Mouse (Mus musculus): ENCODE measurements at regions not wholly inside any gene's neighbourhood (a gene's known extent, or its start where the extent isn't known, plus 50 kb on each side); places are given as distances from the start of the nearest gene placed in this dataset.
A peak's percentile ranks its signal among the peaks of the same experiment; 100 is the strongest.
"Not testable (repeated sequence)": the region's sequence is repeated elsewhere in the genome, so short reads cannot be mapped to it uniquely, and the experiment has no call there.

GRCm38 (mm10) chr6:89153027-89153662 is 209.3 kb downstream of the Plxna1 start:
- DNase-seq (ENCODE audit: low spot score in 2 of 2), result no peak

- no peak for DNase-seq (ENCODE audit: low spot score in 2 of 2)
Observed at GRCm38 (mm10) chr6:89157501-89157900, 204.9 kb downstream of the Plxna1 start.

GRCm38 (mm10) chr6:89160051-89160450 is 202.4 kb downstream of the Plxna1 start:
- DNase-seq (ENCODE audit: low spot score in 2 of 2), result no peak

DNA sequence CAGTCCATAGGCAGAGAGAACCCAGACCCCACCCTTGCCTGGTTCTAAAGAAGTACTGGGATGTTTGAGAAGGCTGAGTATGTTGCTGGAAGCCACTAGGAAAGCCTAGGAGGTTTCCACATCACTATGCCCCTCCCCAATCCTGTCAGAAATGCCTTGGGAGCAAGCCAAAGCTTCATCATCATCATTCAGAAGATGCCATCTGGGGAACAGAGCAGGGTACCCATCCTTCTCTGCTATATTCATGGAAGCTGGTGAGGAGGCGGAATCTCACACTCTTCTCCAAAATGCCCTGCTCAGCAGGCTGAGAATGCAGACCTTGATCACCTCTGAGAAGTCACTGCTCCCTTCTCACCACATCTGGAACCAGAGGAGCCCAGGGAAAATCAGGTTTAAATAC is 200.7 kb downstream of the Plxna1 start:
- DNase-seq (ENCODE audit: low spot score in 2 of 2), result peak in 1 of 2 experiments; percentile 17

- no peak for DNase-seq (ENCODE audit: low spot score in 2 of 2)
Observed at GRCm38 (mm10) chr6:89169520-89169919, 192.9 kb downstream of the Plxna1 start.

DNA sequence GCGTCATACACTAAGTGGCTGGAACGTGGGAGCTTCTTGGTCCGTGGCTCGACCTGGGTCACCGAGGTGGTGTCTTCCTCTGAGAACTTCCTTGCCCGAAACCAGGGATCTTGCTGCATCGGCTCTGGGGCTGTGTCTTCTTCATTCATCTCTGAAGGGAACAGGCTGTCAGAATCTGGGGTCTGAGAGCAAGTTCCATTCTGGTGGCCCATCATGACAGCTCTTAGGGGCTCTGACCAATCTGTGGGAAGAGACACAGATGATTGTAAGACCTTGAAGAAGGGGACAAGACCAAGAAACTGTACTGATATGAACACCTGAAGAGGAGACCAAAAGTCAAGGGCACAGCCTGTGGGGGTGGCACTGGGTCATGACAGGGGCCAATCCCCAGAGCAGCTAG is 177.5 kb downstream of the Plxna1 start:
- DNase-seq (ENCODE audit: low spot score in 2 of 2), result not testable (repeated sequence)

- DNase-seq (ENCODE audit: low spot score in 2 of 2), result not testable (repeated sequence)
Observed at GRCm38 (mm10) chr6:89200514-89201284, 161.7 kb downstream of the Plxna1 start.

- DNase-seq (ENCODE audit: low spot score in 2 of 2), result no peak
Observed at GRCm38 (mm10) chr6:89215021-89215420, 147.4 kb downstream of the Plxna1 start.

DNA sequence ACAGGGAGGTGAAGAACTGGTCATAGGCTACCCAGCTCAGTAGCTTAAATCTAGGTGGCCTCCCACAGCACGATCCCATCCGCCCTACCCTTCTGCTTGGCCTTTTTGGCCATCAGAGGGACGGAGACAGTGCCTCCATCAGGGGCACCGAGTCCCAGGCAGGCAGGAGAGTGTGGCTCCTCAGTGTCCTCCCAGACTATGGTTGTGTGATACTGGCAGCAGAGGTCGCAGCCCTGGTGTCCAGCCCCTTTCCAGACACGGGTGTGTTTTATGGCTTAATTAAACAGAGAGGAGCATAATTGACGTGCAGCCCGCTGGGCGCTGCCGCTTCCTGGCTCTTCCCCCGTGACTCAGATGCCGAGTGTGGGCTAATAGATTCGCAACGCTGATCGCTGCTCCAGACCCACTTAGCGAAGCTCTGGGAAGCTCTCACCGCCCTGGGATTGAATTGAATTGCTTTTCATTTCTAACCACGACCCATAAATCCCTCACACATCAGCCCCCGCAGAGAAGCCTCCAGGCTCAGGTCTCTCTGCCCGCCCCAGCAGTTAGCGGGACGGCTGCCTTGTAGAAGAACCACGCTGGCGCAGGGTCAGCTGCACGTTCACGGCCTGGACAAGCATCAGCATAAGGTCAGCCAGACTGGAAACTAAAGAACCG is 126.9 kb downstream of the Plxna1 start:
- no peak for DNase-seq (ENCODE audit: low spot score in 2 of 2)

DNA sequence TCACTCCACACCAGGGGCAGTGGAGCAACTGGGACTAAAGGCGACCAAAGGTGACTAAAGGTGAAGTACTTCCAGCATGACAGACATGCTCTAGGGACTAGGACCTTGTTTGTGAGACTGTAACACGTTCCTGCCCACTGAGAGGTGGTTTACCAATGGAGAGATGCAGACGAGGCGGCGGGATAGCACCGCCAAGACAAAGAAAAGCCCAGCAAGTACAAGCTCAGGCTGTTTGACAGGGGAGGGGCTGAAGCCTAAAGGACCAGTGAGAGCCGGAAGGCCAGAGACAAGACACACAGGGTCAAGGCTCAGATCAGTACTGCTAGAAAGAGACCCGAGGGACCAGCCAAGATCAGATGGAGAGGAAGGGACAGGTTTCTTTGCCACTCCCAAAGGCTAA is 126.2 kb downstream of the Plxna1 start:
- DNase-seq (ENCODE audit: low spot score in 2 of 2), result no peak

DNA sequence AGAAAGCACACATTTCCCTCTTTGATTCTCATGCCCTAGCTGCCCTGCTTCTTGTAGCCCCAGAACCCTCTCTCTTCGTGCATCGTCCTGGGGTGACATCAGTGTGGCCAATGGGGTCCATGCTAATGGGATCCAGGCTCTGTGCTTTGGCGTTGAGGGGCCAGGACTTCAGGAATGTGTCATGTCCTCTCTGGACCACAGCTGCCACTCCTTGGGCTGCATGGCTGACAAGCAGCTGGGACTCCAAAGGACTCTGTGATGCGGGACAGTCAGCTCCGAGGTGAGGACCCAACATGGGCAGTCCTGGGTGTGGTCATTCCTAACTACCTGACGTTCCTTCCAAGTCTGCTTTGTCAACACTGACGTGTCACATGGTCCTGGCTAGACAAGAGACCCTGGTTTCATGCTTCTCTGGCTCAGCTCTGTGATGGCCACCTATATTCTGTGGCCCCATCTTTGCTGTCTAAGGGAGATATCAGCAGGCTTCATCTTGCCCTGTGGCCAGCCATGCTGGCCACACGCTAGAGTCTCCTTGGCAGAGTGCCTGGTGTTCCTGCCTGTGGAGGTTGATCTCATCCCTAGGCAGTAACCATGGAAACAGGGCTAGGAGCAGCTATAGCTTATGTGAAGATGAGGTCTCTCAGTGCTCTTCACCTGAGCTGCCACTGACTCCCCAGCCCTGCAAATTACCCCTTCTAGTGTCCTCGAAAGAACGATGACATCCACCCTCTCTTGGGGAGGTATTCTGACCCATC is 125.4 kb downstream of the Plxna1 start:
- peak in 1 of 2 experiments; percentile 8 for DNase-seq (ENCODE audit: low spot score in 2 of 2)

DNA sequence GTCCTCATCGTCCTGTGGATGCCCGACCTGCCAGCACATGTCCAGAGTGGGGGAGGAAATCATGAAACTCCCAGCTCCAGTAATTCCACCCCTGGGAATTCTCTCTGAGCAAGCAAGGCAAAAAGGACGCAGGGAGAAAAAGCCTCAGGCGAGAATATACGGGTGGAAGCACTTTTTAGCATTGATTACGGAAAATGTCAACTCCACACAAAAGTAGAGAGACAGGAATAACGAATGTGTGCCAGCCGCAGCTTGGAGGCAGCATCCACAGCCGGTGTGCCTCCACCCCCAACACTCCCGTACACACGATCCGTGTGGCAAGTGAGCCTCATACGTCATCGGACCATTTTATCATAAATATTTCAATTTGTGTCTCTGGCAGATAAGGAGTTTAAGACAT is 123.5 kb downstream of the Plxna1 start:
- DNase-seq (ENCODE audit: low spot score in 2 of 2), result no peak

DNA sequence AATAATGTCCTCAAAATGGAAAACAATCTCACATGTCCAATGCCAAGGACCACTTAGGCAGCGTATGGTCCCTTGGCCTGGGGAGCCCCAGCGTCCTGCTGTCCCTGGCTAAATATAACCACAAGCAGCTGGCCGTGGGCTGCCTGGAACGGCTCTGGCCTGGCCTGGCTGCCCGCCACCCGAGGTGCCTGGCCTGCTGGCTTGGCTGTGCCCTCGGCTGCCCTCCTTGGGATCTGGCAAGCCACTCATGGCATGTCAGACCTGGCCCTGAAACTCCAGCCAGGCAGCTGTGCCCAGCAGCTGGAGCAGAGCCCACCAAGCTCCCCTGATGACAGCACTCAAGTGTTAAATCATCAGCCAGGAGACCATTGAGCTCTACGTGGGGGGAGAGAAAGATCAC is 122.9 kb downstream of the Plxna1 start:
- DNase-seq (ENCODE audit: low spot score in 2 of 2), result peak in 1 of 2 experiments; percentile 21

DNA sequence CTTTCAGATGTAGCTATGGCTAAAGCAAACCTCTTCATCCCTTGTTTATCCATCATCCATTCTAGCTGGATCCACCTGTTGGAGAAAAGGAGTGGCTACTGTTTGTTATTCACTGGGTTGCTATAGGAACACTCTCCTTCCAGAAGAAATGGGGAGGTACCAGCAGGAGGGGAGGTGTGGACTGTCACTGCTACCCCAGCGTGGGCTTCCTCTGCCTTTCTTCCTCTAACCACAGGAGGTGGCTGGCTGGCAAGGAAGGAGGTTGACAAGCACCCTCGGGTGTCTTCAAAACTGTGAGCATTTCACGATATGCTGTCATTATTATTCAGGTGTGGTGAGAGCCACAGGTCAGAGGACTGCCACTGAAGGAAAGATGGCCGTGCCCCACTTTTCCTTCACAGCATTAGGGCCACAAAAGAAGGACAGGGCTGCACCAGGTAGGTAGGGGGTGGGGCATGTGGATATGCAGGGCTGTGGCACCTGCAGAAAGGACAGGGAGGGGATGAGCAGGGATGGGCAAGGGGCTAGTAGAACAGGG is 122.2 kb downstream of the Plxna1 start:
- peak in 1 of 2 experiments; percentile 4 for DNase-seq (ENCODE audit: low spot score in 2 of 2)

DNA sequence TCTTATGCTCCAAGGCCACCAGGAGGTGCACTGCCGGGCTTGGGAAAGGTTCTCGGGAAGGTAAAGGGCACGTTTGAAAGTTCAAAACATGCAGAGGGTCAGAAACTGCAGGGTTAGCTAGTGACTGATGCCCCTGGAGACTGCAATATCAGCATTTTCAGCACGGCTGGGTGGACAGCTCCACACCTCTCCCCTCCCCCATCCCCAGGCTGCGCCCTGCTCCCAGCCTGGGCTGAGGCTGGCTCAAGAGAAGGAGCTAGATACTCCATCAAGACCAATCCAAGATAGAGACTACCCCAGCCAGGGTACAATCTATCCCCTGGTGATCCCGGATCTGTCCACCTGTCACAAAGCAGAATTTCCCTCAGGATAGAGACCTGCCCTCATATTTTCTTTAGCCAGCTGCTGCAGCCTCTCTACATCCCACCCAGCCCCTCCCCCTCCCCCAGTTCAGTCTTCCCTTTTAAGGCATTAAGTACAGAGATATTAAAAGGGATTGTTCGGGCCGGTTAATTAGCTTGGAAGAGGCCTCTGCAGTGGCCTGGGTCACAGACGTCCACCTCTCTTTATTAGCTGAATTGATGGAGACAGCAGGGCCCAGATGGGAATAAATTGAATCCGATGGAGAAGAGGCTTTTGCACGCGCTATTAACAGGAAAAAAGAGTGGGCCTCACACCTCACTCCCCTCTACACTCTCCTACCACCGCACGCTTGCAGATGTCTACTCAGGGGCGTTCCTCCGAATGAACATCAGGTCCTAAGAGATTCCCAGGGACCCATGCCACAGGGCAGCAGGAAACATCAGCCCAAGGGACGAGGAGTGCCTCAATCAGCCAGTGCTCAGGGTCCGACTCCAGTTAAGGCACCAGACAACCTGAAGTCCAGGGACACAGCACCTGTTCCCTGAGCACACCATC is 119.8 kb downstream of the Plxna1 start:
- peak in 1 of 2 experiments; percentile 3 for DNase-seq (ENCODE audit: low spot score in 2 of 2)

DNA sequence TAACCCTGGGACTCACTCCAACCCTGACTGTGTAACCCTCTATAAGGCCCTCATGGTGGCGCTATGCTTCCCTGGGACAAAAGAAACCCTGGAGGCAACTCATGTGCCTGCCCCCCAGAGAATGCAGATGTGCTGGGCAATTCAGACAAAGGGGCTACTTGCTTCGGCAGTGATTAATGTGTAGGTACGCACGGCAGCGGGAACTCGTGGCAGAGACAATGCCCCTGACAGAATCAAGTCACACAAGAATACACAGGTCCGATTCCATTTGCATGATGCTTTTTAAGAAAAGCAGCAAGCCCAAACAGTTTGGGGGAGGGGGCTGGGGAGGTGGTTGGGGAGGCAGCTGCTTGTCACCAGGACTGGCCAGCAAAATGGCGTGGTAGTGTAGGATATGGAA is 116.9 kb downstream of the Plxna1 start:
- peak in 1 of 2 experiments; percentile 1 for DNase-seq (ENCODE audit: low spot score in 2 of 2)

GRCm38 (mm10) chr6:89246261-89246660 is 116.2 kb downstream of the Plxna1 start:
- no peak for DNase-seq (ENCODE audit: low spot score in 2 of 2)

DNA sequence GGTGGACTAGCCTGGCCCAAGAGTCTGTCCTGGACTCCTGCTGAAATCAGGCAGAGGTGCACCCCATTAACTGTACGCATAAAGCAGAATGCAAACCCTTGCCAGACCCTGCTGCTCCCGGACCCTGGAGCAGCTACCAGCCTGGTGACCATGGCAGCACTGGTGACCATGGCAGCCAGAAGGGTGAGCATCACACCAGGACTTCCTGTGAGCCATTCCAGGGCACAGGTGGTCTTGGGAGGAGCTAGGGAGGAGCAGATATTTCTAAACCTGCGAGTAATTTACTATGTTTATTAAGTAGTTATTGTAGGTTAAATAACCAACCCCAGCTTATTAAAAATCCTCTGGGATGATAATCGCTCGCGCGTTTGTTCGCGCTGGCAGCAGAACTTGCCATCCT is 113.8 kb downstream of the Plxna1 start:
- DNase-seq (ENCODE audit: low spot score in 2 of 2), result no peak

- no peak for DNase-seq (ENCODE audit: low spot score in 2 of 2)
Observed at GRCm38 (mm10) chr6:89249303-89249702, 113.1 kb downstream of the Plxna1 start.

DNA sequence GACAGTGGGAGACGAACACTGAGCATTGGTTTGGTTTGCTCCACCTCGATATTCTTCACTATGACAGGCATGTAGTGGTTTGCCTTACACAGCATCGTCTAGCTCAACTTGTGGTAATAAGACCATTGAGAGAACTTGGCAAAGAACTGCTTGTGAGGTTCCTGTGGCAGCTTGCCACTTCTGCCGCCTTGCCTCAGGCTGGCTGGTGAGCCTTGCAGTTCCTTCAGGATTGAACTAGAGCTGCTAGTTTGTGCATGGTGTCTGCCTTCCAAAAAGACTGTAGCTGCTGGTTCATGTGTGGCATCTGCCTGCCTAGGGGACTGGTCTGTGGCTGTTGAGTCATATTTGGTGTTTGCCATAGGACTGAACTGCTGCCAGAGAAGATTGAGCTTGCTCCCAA is 110.8 kb downstream of the Plxna1 start:
- no peak for DNase-seq (ENCODE audit: low spot score in 2 of 2)

- DNase-seq (ENCODE audit: low spot score in 2 of 2), result no peak
Observed at GRCm38 (mm10) chr6:89256022-89256421, 106.4 kb downstream of the Plxna1 start.

All from frontal cortex, postnatal 14 days (tissue).